Mouse (Mus musculus): ENCODE measurements around the gene Umodl1. TPM values are rescaled to one million over a fixed set of nuclear protein-coding genes. Genes with fewer than 3 reads are reported as not detected.
A peak's percentile ranks its signal among the peaks of the same experiment; 100 is the strongest.

The Umodl1 gene
- total and polyA plus RNA-seq, 2 experiments = not detected

- Histone ChIP-seq H3K79me2 (ENCODE audit: control insufficient read depth, insufficient read depth, low read length) (no peaks in the 10 kb centered on the region), H3K36me3 (ENCODE audit: control insufficient read depth, insufficient read depth, low read length) (no peaks in the 10 kb centered on the region), H3K4me1 (ENCODE audit: control insufficient read depth, insufficient read depth, low read length) (peaks cover 3% of the 10 kb centered on the region; the same call in 1 of the 2 replicates), H3K4me3 (ENCODE audit: insufficient read depth, low read depth, low read length) (no peak overlapping the region), H3K9ac (ENCODE audit: low read depth, low read length) (no peak overlapping the region), H3K27me3 (ENCODE audit: control insufficient read depth, insufficient read depth, low read length) (peaks cover 3% of the 10 kb centered on the region; the same call in 1 of the 2 replicates), H3K27ac (replicated peaks; ENCODE audit: insufficient read depth, low read depth, low read length) (peak overlapping the region; percentile 47)
- no peak for TF ChIP-seq CTCF (IDR thresholded peaks at IDR 0.05; ENCODE audit: low read depth, low read length)
- no peak for TF ChIP-seq POLR2A (IDR thresholded peaks at IDR 0.05; ENCODE audit: extremely low read depth, insufficient read depth, low read length)
- no peak for DNase-seq (ENCODE audit: extremely low read depth, low read depth, low spot score)
- WGBS = 76% methylated on average over 4 of the region's 4 CpGs
These were observed 105.8 kb downstream of the Umodl1 start for GRCm38 (mm10) chr17:31060196-31060587.

Other genes with a start within 250 kb of the Umodl1 start
- 0.09 and 0.13 TPM in 2 replicates for gene Glp1r, start 52.8 kb upstream of the Umodl1 start, total RNA-seq (2014; rRNA removed)
- 0.02 TPM in 1 of 2 replicates, not detected in the other for gene Glp1r, start 52.8 kb upstream of the Umodl1 start, polyA plus RNA-seq (2012; rRNA removed)
- 5.0 and 6.0 TPM in 2 replicates for gene Abcg1, start 103.0 kb downstream of the Umodl1 start, total RNA-seq (2014; rRNA removed)
- gene Abcg1, start 103.0 kb downstream of the Umodl1 start, polyA plus RNA-seq (2012; rRNA removed) = 1.8 and 3.4 TPM in 2 replicates
- 0.37 and 3.8 TPM in 2 replicates for gene Tff3, start 175.0 kb downstream of the Umodl1 start, total RNA-seq (2014; rRNA removed)
- gene Tff3, start 175.0 kb downstream of the Umodl1 start, polyA plus RNA-seq (2012; rRNA removed) = 0.72 and 2.9 TPM in 2 replicates
- gene Tff2, start 189.6 kb downstream of the Umodl1 start, total RNA-seq (2014; rRNA removed) = 2.2 and 5.8 TPM in 2 replicates
- 0.25 TPM in 1 of 2 replicates, not detected in the other for gene Tff2, start 189.6 kb downstream of the Umodl1 start, polyA plus RNA-seq (2012; rRNA removed)
- gene Tff1, start 210.6 kb downstream of the Umodl1 start, total RNA-seq (2014; rRNA removed) = 0.47 TPM in 1 of 2 replicates, not detected in the other
- 0.13 TPM in 1 of 2 replicates, not detected in the other for gene Tff1, start 210.6 kb downstream of the Umodl1 start, polyA plus RNA-seq (2012; rRNA removed)
- not detected in 2 replicates for gene Tmprss3, start 244.3 kb downstream of the Umodl1 start, total RNA-seq (2014; rRNA removed)
- not detected in 2 replicates for gene Tmprss3, start 244.3 kb downstream of the Umodl1 start, polyA plus RNA-seq (2012; rRNA removed)